Mouse (Mus musculus) limb, embryonic 11.5 days (tissue): ENCODE data around the gene Rhof. TPM values are rescaled to one million over a fixed set of nuclear protein-coding genes. Genes with fewer than 3 reads are reported as not detected.

Experiments
- ATAC-seq: fragments of 200-750 bp; cut with Nextera tagmentation; 2 replicates; pipeline ENCODE4 v1.8.0; 2017; ENCODE audit warnings: low read depth; ENCODE audit not compliant: insufficient number of reproducible peaks, low FRiP score, low TSS enrichment
- DNase-seq: peaks from one replicate; pipeline ENCODE4 v3.0.0-alpha.2; 2015; ENCODE audit warnings: low spot score
- H3K27ac ChIP-seq: fragments of 300-500 bp; sonication (generic); replicated peaks from 2 replicates; pipeline ENCODE4 v1.5.1; 2014; ENCODE audit warnings: low read depth, mild to moderate bottlenecking, low read length
- H3K27me3 ChIP-seq: fragments of 300-500 bp; sonication (generic); 2 replicates; pipeline ENCODE4 v1.6.1; 2014; ENCODE audit warnings: mild to moderate bottlenecking, low read length, mixed read lengths; ENCODE audit not compliant: control insufficient read depth, insufficient read depth
- H3K36me3 ChIP-seq: fragments of 300-500 bp; sonication (generic); 2 replicates; pipeline ENCODE4 v1.6.1; 2014; ENCODE audit warnings: mild to moderate bottlenecking, low read length, moderate library complexity, mixed read lengths; ENCODE audit not compliant: control insufficient read depth, insufficient read depth
- H3K4me1 ChIP-seq: fragments of 300-500 bp; sonication (generic); 2 replicates; pipeline ENCODE4 v1.6.1; 2014; ENCODE audit warnings: low read length, mixed read lengths; ENCODE audit not compliant: control insufficient read depth, insufficient read depth
- H3K4me2 ChIP-seq: fragments of 300-500 bp; sonication (generic); 2 replicates; pipeline ENCODE4 v1.6.1; 2014; ENCODE audit warnings: low read depth, mild to moderate bottlenecking, moderate library complexity; ENCODE audit not compliant: severe bottlenecking
- H3K4me3 ChIP-seq: fragments of 300-500 bp; sonication (generic); 2 replicates; pipeline ENCODE4 v1.5.1; 2014; ENCODE audit warnings: low read depth, low read length
- H3K9ac ChIP-seq: fragments of 300-500 bp; sonication (generic); 2 replicates; pipeline ENCODE4 v1.6.1; 2014; ENCODE audit warnings: mild to moderate bottlenecking, low read length
- H3K9me3 ChIP-seq: fragments of 300-500 bp; sonication (generic); 2 replicates; pipeline ENCODE4 v1.6.1; 2016; ENCODE audit warnings: low read length; ENCODE audit not compliant: control insufficient read depth
- WGBS: fragments of 180-500 bp; shearing (Covaris S2); extraction: QIAGEN DNeasy Blood & Tissue Kit; methylation state at CpG from one replicate; pipeline ENCODE4 v1.1.7; 2014; 5-methylcytosine and 5-hydroxymethylcytosine counted together
- polyA plus RNA-seq: library from polyadenylated mRNA; unstranded; fragments of >200 nt; fragmentation: Nextera tagmentation; extraction: Ambion mirVana; gene quantifications from 2 replicates; pipeline ENCODE4 v1.2.1, GENCODE M21; 2014

Gene Rhof
- polyA plus RNA-seq, 1 experiment from 2014 or later = 2.9 TPM

DNA sequence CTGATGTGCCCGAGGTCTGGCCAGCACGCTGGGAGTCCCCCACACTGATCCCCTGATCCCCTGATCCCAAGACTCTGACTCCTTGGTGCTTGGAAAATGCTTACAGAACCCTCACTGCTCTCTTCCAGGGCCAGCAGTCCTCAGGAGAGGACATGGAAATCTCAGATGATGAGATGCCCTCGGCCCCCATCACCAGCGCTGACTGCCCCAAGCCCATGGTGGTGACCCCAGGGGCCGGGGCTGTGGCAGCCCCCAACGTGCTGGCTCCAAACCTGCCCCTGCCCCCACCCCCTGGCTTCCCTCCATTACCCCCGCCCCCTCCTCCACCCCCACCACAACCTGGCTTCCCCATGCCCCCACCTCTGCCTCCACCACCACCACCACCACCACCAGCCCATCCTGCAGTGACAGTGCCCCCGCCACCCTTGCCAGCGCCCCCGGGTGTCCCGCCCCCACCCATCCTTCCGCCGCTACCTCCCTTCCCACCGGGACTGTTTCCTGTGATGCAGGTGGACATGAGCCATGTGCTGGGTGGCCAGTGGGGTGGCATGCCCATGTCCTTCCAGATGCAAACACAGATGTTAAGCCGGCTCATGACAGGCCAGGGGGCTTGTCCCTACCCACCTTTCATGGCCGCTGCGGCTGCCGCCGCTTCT, 19.3 kb upstream of the Rhof start:
- Histone ChIP-seq H3K4me3 (no peak overlapping the region), H3K27ac (no peak overlapping the region), H3K27me3 (no peaks in the 10 kb centered on the region), H3K9ac (no peak overlapping the region), H3K9me3 (no peaks in the 10 kb centered on the region), H3K4me2 (no peak overlapping the region), H3K36me3 (peaks cover 45% of the 10 kb centered on the region), H3K4me1 (peaks cover 25% of the 10 kb centered on the region)
- WGBS = 94% methylated on average over 18 of the region's 19 CpGs
- no peak for ATAC-seq
- no peak for DNase-seq

- ATAC-seq (no peak), DNase-seq (no peak)
- Histone ChIP-seq H3K9me3 (no peaks in the 10 kb centered on the region), H3K27ac (no peak overlapping the region), H3K4me3 (no peak overlapping the region), H3K9ac (no peak overlapping the region), H3K36me3 (peaks cover 51% of the 10 kb centered on the region), H3K4me1 (peaks cover 28% of the 10 kb centered on the region), H3K27me3 (no peaks in the 10 kb centered on the region), H3K4me2 (peak overlapping the region; percentile 40; the same call in 1 of the 2 replicates)
- WGBS = 39% methylated on average over 7 of the region's 7 CpGs
Measured at GRCm38 (mm10) chr5:123151077-123151476, 18.6 kb upstream of the Rhof start.

GRCm38 (mm10) chr5:123150641-123151040, 18.1 kb upstream of the Rhof start:
- Histone ChIP-seq H3K36me3 (peaks cover 51% of the 10 kb centered on the region), H3K9me3 (no peaks in the 10 kb centered on the region), H3K4me2 (peak overlapping the region; percentile 40), H3K4me1 (peaks cover 31% of the 10 kb centered on the region), H3K9ac (peak overlapping the region; percentile 4; the same call in 1 of the 2 replicates), H3K27ac (no peak overlapping the region; the same call in 1 of the 2 replicates), H3K27me3 (no peaks in the 10 kb centered on the region), H3K4me3 (no peak overlapping the region)
- ATAC-seq (no peak), DNase-seq (no peak)
- 41% methylated on average over 7 of the region's 7 CpGs for WGBS

- Histone ChIP-seq H3K27me3 (no peaks in the 10 kb centered on the region), H3K36me3 (peaks cover 51% of the 10 kb centered on the region), H3K4me1 (peaks cover 39% of the 10 kb centered on the region), H3K27ac (no peak overlapping the region; the same call in 1 of the 2 replicates), H3K4me2 (peak overlapping the region; percentile 40), H3K4me3 (peak overlapping the region; percentile 9), H3K9me3 (no peaks in the 10 kb centered on the region), H3K9ac (0 out of 2 replicates have a peak overlapping the region, but pooled peaks have one; percentile 34)
- DNase-seq (peak; percentile 92), ATAC-seq (peak; percentile 80)
- WGBS = 10% methylated on average over 19 of the region's 19 CpGs
Measured at GRCm38 (mm10) chr5:123149451-123150400, 17.2 kb upstream of the Rhof start.

GRCm38 (mm10) chr5:123148073-123148722, 15.7 kb upstream of the Rhof start:
- H3K27me3 ChIP-seq = no peaks in the 10 kb centered on the region
- H3K9ac ChIP-seq = no peak overlapping the region
- WGBS = 89% methylated on average over 25 of the region's 25 CpGs
- peak overlapping the region; percentile 10; the same call in 1 of the 2 replicates for H3K4me2 ChIP-seq
- H3K4me1 ChIP-seq = peaks cover 49% of the 10 kb centered on the region
- no peaks in the 10 kb centered on the region for H3K9me3 ChIP-seq
- H3K36me3 ChIP-seq = peaks cover 41% of the 10 kb centered on the region
- no peak for ATAC-seq
- H3K27ac ChIP-seq = 0 out of 2 replicates have a peak overlapping the region, but pooled peaks have one; percentile 21
- H3K4me3 ChIP-seq = no peak overlapping the region
- no peak for DNase-seq

GRCm38 (mm10) chr5:123147569-123147968, 15.1 kb upstream of the Rhof start:
- ATAC-seq (no peak), DNase-seq (no peak)
- H3K4me3 ChIP-seq = no peak overlapping the region
- H3K9me3 ChIP-seq = no peaks in the 10 kb centered on the region
- no peak overlapping the region for H3K4me2 ChIP-seq
- peaks cover 35% of the 10 kb centered on the region for H3K36me3 ChIP-seq
- H3K4me1 ChIP-seq = peaks cover 49% of the 10 kb centered on the region
- H3K27ac ChIP-seq = no peak overlapping the region
- no peak overlapping the region for H3K9ac ChIP-seq
- H3K27me3 ChIP-seq = no peaks in the 10 kb centered on the region
- WGBS = 85% methylated on average over 17 of the region's 17 CpGs

DNA sequence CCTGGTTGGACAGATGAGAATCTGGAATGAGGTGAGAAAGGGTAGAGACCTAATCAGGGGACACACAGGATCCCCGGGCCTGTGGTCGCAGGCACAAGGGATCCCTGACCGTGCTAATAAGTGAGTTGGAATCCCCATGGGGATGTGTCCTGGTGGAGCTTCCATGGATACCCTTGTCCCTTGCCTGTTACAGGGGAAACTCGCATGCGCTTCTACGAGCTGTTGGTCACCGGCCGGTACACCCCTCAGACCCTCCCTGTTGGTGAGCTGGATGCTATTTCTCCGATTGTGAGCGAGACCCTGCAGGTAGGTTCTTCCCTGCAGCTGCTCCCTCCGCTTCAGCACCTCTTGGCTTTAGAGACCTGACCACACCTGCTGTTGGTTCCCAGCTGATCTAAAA, 13.9 kb upstream of the Rhof start:
- H3K27ac ChIP-seq = no peak overlapping the region
- no peak overlapping the region for H3K4me2 ChIP-seq

More for the DNA sequence above, 13.9 kb upstream of the Rhof start:
- Histone ChIP-seq H3K4me1 (peaks cover 49% of the 10 kb centered on the region), H3K27me3 (no peaks in the 10 kb centered on the region), H3K9ac (no peak overlapping the region), H3K9me3 (no peaks in the 10 kb centered on the region), H3K36me3 (peaks cover 27% of the 10 kb centered on the region), H3K4me3 (no peak overlapping the region)
- ATAC-seq = no peak
- no peak for DNase-seq
- WGBS = 92% methylated on average over 11 of the region's 11 CpGs
